Comparison of ENCODE assay signal across 7 mouse cellular contexts in the genomic region with DNA sequence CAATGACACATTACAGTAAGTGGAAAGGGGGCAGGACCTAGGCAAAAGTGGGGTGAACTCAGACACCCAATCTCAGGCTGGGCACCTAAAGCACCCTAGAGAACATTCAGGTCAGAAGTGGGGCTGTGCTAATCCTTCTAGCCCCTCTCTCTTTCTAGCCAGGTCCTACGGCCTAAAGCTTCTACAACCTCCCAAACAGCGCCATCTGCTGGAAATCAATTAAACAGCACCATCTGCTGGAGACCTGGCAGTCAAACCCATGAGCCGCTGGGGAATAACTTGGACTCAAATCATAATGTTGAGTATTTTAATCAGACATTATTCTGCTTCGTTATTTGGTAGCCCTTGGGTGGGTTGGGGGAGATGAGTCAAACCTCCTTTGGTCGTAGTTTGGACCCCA.
DNase-seq lines count a peak whose midpoint lies in the region; ATAC-seq and TF ChIP-seq lines count a peak whose summit lies in the region.

No protein-coding gene starts in this region.

- intact Hi-C loops in left cerebral cortex, postnatal 10 days (cut with DNase I) = loop anchor here (2.0 to 5.0 kb wide), 4 partner anchors 165 to 1011 kb away; no protein-coding TSS in a partner anchor

- peak; percentile 23 to 47 for DNase-seq in kidney, adult 8-10 months
- no peak for DNase-seq in kidney, adult 11 months
- DNase-seq in WW6 (ENCODE audit: low read depth, low spot score) = peak; percentile 33
- peak; percentile 36 to 63 for DNase-seq in left cerebral cortex, postnatal 10 days (ENCODE audit: extremely low spot score in 1 of 2, low spot score in 2 of 2)
- DNase-seq in right cerebral cortex, postnatal 10 days (ENCODE audit: low spot score in 2 of 2) = peak; percentile 35 to 71

- H3K4me3 ChIP-seq in E14TG2a.4 (replicated peaks; ENCODE audit: low read length) = no peak overlapping the region

- no peaks in the 10 kb centered on the region for H3K9me3 ChIP-seq in E14TG2a.4 (ENCODE audit: low read length)

- H3K4me1 ChIP-seq in E14TG2a.4 (replicated peaks; ENCODE audit: low read depth, low read length) = peaks cover 14% of the 10 kb centered on the region

- H3K36me3 ChIP-seq in E14TG2a.4 (ENCODE audit: insufficient read depth, low read length) = no peaks in the 10 kb centered on the region

- peak; percentile 87 for TF ChIP-seq CTCF in E14TG2a.4 (conservative IDR thresholded peaks at IDR 0.05; ENCODE audit: low read length)

- peaks cover 11% of the 10 kb centered on the region for H3K27me3 ChIP-seq in E14TG2a.4 (ENCODE audit: insufficient read depth, low read length)

- ATAC-seq in common myeloid progenitor, adult 5-6 weeks (replicated peaks; ENCODE audit: low read depth, poor library complexity, severe bottlenecking) = peak; percentile 28; the same call in 1 of the 2 replicates
